Mouse (Mus musculus) neural tube, embryonic 13.5 days (tissue): ENCODE measurements at regions not wholly inside any gene's neighbourhood (a gene's known extent, or its start where the extent isn't known, plus 50 kb on each side); places are given as distances from the start of the nearest gene placed in this dataset.

Experiments
- ATAC-seq: fragments of 200-750 bp; cut with Nextera tagmentation; 2 replicates; pipeline ENCODE4 v1.8.0; 2017; ENCODE audit warnings: low read depth, mild to moderate bottlenecking, moderate TSS enrichment, moderate library complexity
- H3K27ac ChIP-seq: fragments of 300-500 bp; sonication (generic); replicated peaks from 2 replicates; pipeline ENCODE4 v1.5.1; 2015; ENCODE audit warnings: moderate library complexity, mild to moderate bottlenecking, inconsistent platforms
- H3K27me3 ChIP-seq: fragments of 300-500 bp; sonication (generic); 2 replicates; pipeline ENCODE4 v1.6.1; 2015; ENCODE audit warnings: mild to moderate bottlenecking, inconsistent platforms
- H3K36me3 ChIP-seq: fragments of 300-500 bp; sonication (generic); 2 replicates; pipeline ENCODE4 v1.6.1; 2015; ENCODE audit warnings: mild to moderate bottlenecking, inconsistent platforms
- H3K4me1 ChIP-seq: fragments of 300-500 bp; sonication (generic); replicated peaks from 2 replicates; pipeline ENCODE4 v1.6.1; 2015; ENCODE audit warnings: inconsistent platforms
- H3K4me2 ChIP-seq: fragments of 300-500 bp; sonication (generic); 2 replicates; pipeline ENCODE4 v1.6.1; 2015; ENCODE audit warnings: inconsistent platforms, mild to moderate bottlenecking, moderate library complexity
- H3K4me3 ChIP-seq: fragments of 300-500 bp; sonication (generic); 2 replicates; pipeline ENCODE4 v1.5.1; 2015; ENCODE audit warnings: mild to moderate bottlenecking, inconsistent platforms
- H3K9ac ChIP-seq: fragments of 300-500 bp; sonication (generic); 2 replicates; pipeline ENCODE4 v1.6.1; 2015; ENCODE audit warnings: moderate library complexity, mild to moderate bottlenecking, inconsistent platforms
- H3K9me3 ChIP-seq: fragments of 300-500 bp; sonication (generic); 2 replicates; pipeline ENCODE4 v1.6.1; 2016; ENCODE audit warnings: inconsistent platforms
- WGBS: fragments of 180-500 bp; shearing (Covaris S2); methylation state at CpG from one replicate; pipeline ENCODE4 v1.1.7; 2015; 5-methylcytosine and 5-hydroxymethylcytosine counted together

GRCm38 (mm10) chr16:86971691-86972090 lies 382.3 kb upstream of the N6amt1 start:
- Histone ChIP-seq H3K4me1 (no peaks in the 10 kb centered on the region), H3K4me3 (no peak overlapping the region), H3K27me3 (no peaks in the 10 kb centered on the region), H3K4me2 (no peak overlapping the region), H3K36me3 (no peaks in the 10 kb centered on the region), H3K9ac (no peak overlapping the region), H3K27ac (no peak overlapping the region), H3K9me3 (no peaks in the 10 kb centered on the region)
- ATAC-seq, result no peak
- 92% methylated on average over 3 of the region's 3 CpGs for WGBS

GRCm38 (mm10) chr16:86949681-86950080 lies 404.3 kb upstream of the N6amt1 start:
- no peak for ATAC-seq
- Histone ChIP-seq H3K4me2 (no peak overlapping the region), H3K27me3 (no peaks in the 10 kb centered on the region), H3K9me3 (no peaks in the 10 kb centered on the region), H3K36me3 (no peaks in the 10 kb centered on the region), H3K9ac (no peak overlapping the region), H3K4me1 (no peaks in the 10 kb centered on the region), H3K4me3 (no peak overlapping the region), H3K27ac (no peak overlapping the region)
- WGBS, result 85% methylated on average over 6 of the region's 6 CpGs

- Histone ChIP-seq H3K4me2 (no peak overlapping the region), H3K9ac (no peak overlapping the region), H3K27me3 (no peaks in the 10 kb centered on the region), H3K9me3 (no peaks in the 10 kb centered on the region), H3K4me1 (no peaks in the 10 kb centered on the region), H3K27ac (no peak overlapping the region), H3K4me3 (no peak overlapping the region), H3K36me3 (no peaks in the 10 kb centered on the region)
- ATAC-seq, result no peak
- 86% methylated on average over 6 of the region's 6 CpGs for WGBS
Observed at GRCm38 (mm10) chr16:86945531-86946144, 408.3 kb upstream of the N6amt1 start.

GRCm38 (mm10) chr16:86945058-86945457 lies 408.9 kb upstream of the N6amt1 start:
- H3K9me3 ChIP-seq, result no peaks in the 10 kb centered on the region
- H3K4me3 ChIP-seq, result no peak overlapping the region
- no peaks in the 10 kb centered on the region for H3K4me1 ChIP-seq
- no peaks in the 10 kb centered on the region for H3K36me3 ChIP-seq
- H3K27me3 ChIP-seq, result no peaks in the 10 kb centered on the region
- H3K27ac ChIP-seq, result no peak overlapping the region
- H3K4me2 ChIP-seq, result no peak overlapping the region
- no peak for ATAC-seq
- no peak overlapping the region for H3K9ac ChIP-seq

- 79% methylated on average over 2 of the region's 2 CpGs for WGBS
Observed at GRCm38 (mm10) chr16:86934989-86935388, 419.0 kb upstream of the N6amt1 start.

GRCm38 (mm10) chr16:86932765-86933164 lies 421.2 kb upstream of the N6amt1 start:
- 0 out of 2 replicates have a peak, but pooled peaks cover 6% of the 10 kb centered on the region for H3K4me1 ChIP-seq
- H3K9me3 ChIP-seq, result no peaks in the 10 kb centered on the region
- ATAC-seq, result peak; percentile 72; the same call in 1 of the 2 replicates
- H3K9ac ChIP-seq, result no peak overlapping the region
- no peak overlapping the region for H3K27ac ChIP-seq
- H3K4me3 ChIP-seq, result no peak overlapping the region
- 20% methylated on average over 3 of the region's 3 CpGs for WGBS
- no peaks in the 10 kb centered on the region for H3K27me3 ChIP-seq
- no peaks in the 10 kb centered on the region for H3K36me3 ChIP-seq
- H3K4me2 ChIP-seq, result no peak overlapping the region

More at GRCm38 (mm10) chr16:86934989-86935388, 419.0 kb upstream of the N6amt1 start:
- Histone ChIP-seq H3K9me3 (no peaks in the 10 kb centered on the region), H3K36me3 (no peaks in the 10 kb centered on the region), H3K4me3 (no peak overlapping the region), H3K9ac (no peak overlapping the region), H3K4me2 (no peak overlapping the region), H3K27ac (no peak overlapping the region), H3K27me3 (no peaks in the 10 kb centered on the region), H3K4me1 (0 out of 2 replicates have a peak, but pooled peaks cover 6% of the 10 kb centered on the region)
- no peak for ATAC-seq

GRCm38 (mm10) chr16:86897967-86898710 lies 455.8 kb upstream of the N6amt1 start:
- no peaks in the 10 kb centered on the region for H3K9me3 ChIP-seq
- ATAC-seq, result no peak
- no peak overlapping the region for H3K4me2 ChIP-seq
- no peaks in the 10 kb centered on the region for H3K27me3 ChIP-seq
- no peaks in the 10 kb centered on the region; the same call in 1 of the 2 replicates for H3K4me1 ChIP-seq
- H3K27ac ChIP-seq, result no peak overlapping the region
- no peak overlapping the region for H3K9ac ChIP-seq
- WGBS, result 24% methylated on average over 2 of the region's 2 CpGs
- H3K4me3 ChIP-seq, result no peak overlapping the region
- H3K36me3 ChIP-seq, result no peaks in the 10 kb centered on the region

- WGBS, result 75% methylated on average over 3 of the region's 3 CpGs
- no peaks in the 10 kb centered on the region; the same call in 1 of the 2 replicates for H3K4me1 ChIP-seq
- H3K27ac ChIP-seq, result no peak overlapping the region
- no peak overlapping the region for H3K4me2 ChIP-seq
- no peaks in the 10 kb centered on the region for H3K9me3 ChIP-seq
- H3K4me3 ChIP-seq, result no peak overlapping the region
- no peaks in the 10 kb centered on the region for H3K27me3 ChIP-seq
- H3K36me3 ChIP-seq, result no peaks in the 10 kb centered on the region
- H3K9ac ChIP-seq, result no peak overlapping the region
- peak; percentile 69 for ATAC-seq
Observed at GRCm38 (mm10) chr16:86894982-86895381, 459.0 kb upstream of the N6amt1 start.

- WGBS, result 62% methylated on average over 5 of the region's 5 CpGs
- Histone ChIP-seq H3K9ac (no peak overlapping the region), H3K4me2 (no peak overlapping the region), H3K4me1 (no peaks in the 10 kb centered on the region; the same call in 1 of the 2 replicates), H3K4me3 (no peak overlapping the region), H3K27me3 (no peaks in the 10 kb centered on the region), H3K27ac (no peak overlapping the region), H3K36me3 (no peaks in the 10 kb centered on the region), H3K9me3 (no peaks in the 10 kb centered on the region)
- ATAC-seq, result no peak
Observed at GRCm38 (mm10) chr16:86894333-86894732, 459.7 kb upstream of the N6amt1 start.

GRCm38 (mm10) chr16:86888421-86888820 lies 465.6 kb upstream of the N6amt1 start:
- no peaks in the 10 kb centered on the region for H3K9me3 ChIP-seq
- no peak overlapping the region for H3K9ac ChIP-seq
- H3K36me3 ChIP-seq, result no peaks in the 10 kb centered on the region
- 79% methylated on average over 5 of the region's 5 CpGs for WGBS
- ATAC-seq, result no peak
- no peak overlapping the region for H3K4me3 ChIP-seq
- no peaks in the 10 kb centered on the region for H3K27me3 ChIP-seq
- H3K27ac ChIP-seq, result no peak overlapping the region
- H3K4me2 ChIP-seq, result no peak overlapping the region
- no peaks in the 10 kb centered on the region for H3K4me1 ChIP-seq

GRCm38 (mm10) chr16:86887605-86888004 lies 466.4 kb upstream of the N6amt1 start:
- no peak overlapping the region for H3K4me2 ChIP-seq
- no peaks in the 10 kb centered on the region for H3K36me3 ChIP-seq
- WGBS, result 78% methylated on average over 4 of the region's 4 CpGs
- H3K4me3 ChIP-seq, result no peak overlapping the region
- no peaks in the 10 kb centered on the region for H3K9me3 ChIP-seq
- no peaks in the 10 kb centered on the region for H3K27me3 ChIP-seq
- H3K27ac ChIP-seq, result no peak overlapping the region
- H3K9ac ChIP-seq, result no peak overlapping the region
- no peaks in the 10 kb centered on the region for H3K4me1 ChIP-seq
- ATAC-seq, result no peak

GRCm38 (mm10) chr16:86883862-86884261 lies 470.1 kb upstream of the N6amt1 start:
- H3K9me3 ChIP-seq, result no peaks in the 10 kb centered on the region
- no peaks in the 10 kb centered on the region for H3K27me3 ChIP-seq
- 78% methylated on average over 7 of the region's 7 CpGs for WGBS
- no peak overlapping the region for H3K4me2 ChIP-seq
- H3K4me3 ChIP-seq, result no peak overlapping the region
- H3K4me1 ChIP-seq, result no peaks in the 10 kb centered on the region
- no peaks in the 10 kb centered on the region for H3K36me3 ChIP-seq
- no peak overlapping the region for H3K27ac ChIP-seq
- ATAC-seq, result no peak
- H3K9ac ChIP-seq, result no peak overlapping the region
